Mouse (Mus musculus) heart, adult 2 months (tissue): ENCODE results near the gene Plagl1. TPM values are rescaled to one million over a fixed set of nuclear protein-coding genes. Genes with fewer than 3 reads are reported as not detected.

Experiments
- DNase-seq, 2 experiments: peaks; one replicate each; pipeline ENCODE4 v3.0.0; 2021
- H3K27ac ChIP-seq: fragments of 200-600 bp; 2 replicates; pipeline ENCODE4 v1.8.1; 2022
- H3K27me3 ChIP-seq: fragments of 200-500 bp; 2 replicates; pipeline ENCODE4 v1.6.1; 2012; ENCODE audit warnings: mild to moderate bottlenecking, low read length, inconsistent platforms, mixed read lengths; ENCODE audit not compliant: control insufficient read depth, insufficient read depth
- H3K36me3 ChIP-seq: fragments of 200-500 bp; 2 replicates; pipeline ENCODE4 v1.6.1; 2012; ENCODE audit warnings: low read length, inconsistent platforms; ENCODE audit not compliant: control insufficient read depth, insufficient read depth
- H3K4me1 ChIP-seq: fragments of 200-500 bp; 2 replicates; pipeline ENCODE4 v1.6.1; 2011; ENCODE audit warnings: low read length; ENCODE audit not compliant: control insufficient read depth, insufficient read depth
- H3K4me3 ChIP-seq: fragments of 200-600 bp; 2 replicates; pipeline ENCODE4 v1.8.1; 2022
- H3K79me2 ChIP-seq: fragments of 200-500 bp; replicated peaks from 2 replicates; pipeline ENCODE4 v1.6.1; 2012; ENCODE audit warnings: mild to moderate bottlenecking, inconsistent platforms, low read length, moderate library complexity, mixed read lengths; ENCODE audit not compliant: control insufficient read depth, insufficient read depth
- H3K9ac ChIP-seq: fragments of 200-500 bp; 2 replicates; pipeline ENCODE4 v1.6.1; 2012; ENCODE audit warnings: low read depth, mild to moderate bottlenecking, control low read depth, inconsistent platforms, low read length, mixed read lengths
- CTCF ChIP-seq: fragments of 200-600 bp; IDR thresholded peaks from 2 replicates; pipeline ENCODE4 v1.8.1; 2022; ENCODE audit warnings: antibody characterized with exemption, mild to moderate bottlenecking, moderate library complexity
- EP300 ChIP-seq: fragments of 200-500 bp; IDR thresholded peaks from 2 replicates; pipeline ENCODE4 v1.6.1; 2011; ENCODE audit warnings: low read depth, low read length, control low read depth; ENCODE audit not compliant: insufficient read depth
- POLR2A ChIP-seq: fragments of 200-500 bp; IDR thresholded peaks from 2 replicates; pipeline ENCODE4 v1.6.1; 2011; ENCODE audit warnings: mild to moderate bottlenecking, low read depth, low read length, control low read depth; ENCODE audit not compliant: insufficient read depth
- WGBS: fragments of 180-500 bp; shearing (Covaris S2); methylation state at CpG from one replicate; pipeline ENCODE4 v1.1.7; 2018; 5-methylcytosine and 5-hydroxymethylcytosine counted together
- intact Hi-C: fragments of 180-260 bp; cut with DNase I; formaldehyde crosslinking; loops from one replicate; pipeline ENCODE4 v1.15.1; 2025
- polyA plus RNA-seq: library from polyadenylated mRNA; depleted of rRNA; stranded (reverse); fragments of >200 nt; gene quantifications from 2 replicates; pipeline ENCODE4 v1.2.3, GENCODE M21; 2012; rRNA removed
- total RNA-seq, 2 experiments: library from RNA; stranded (reverse); gene quantifications; 2 replicates each; pipeline ENCODE4 v1.2.3; 2021

Plagl1 gene
- total and polyA plus RNA-seq, 3 experiments = 7.8 to 11.3 (median 8.6) TPM

- Histone ChIP-seq H3K79me2 (no peaks in the 10 kb centered on the region), H3K9ac (no peak overlapping the region), H3K27ac (no peak overlapping the region), H3K36me3 (no peaks in the 10 kb centered on the region), H3K27me3 (no peaks in the 10 kb centered on the region), H3K4me1 (no peaks in the 10 kb centered on the region), H3K4me3 (no peak overlapping the region)
- intact Hi-C loops = no loop called here
- TF ChIP-seq EP300 (no peak), POLR2A (no peak), CTCF (no peak)
- WGBS = 64% methylated on average over 2 of the region's 2 CpGs
- DNase-seq = no peak
These were observed 111.2 kb downstream of the Plagl1 start for GRCm38 (mm10) chr10:13171461-13171860.

- 42% methylated on average over 10 of the region's 10 CpGs for WGBS
- Histone ChIP-seq H3K4me3 (no peak overlapping the region), H3K79me2 (no peaks in the 10 kb centered on the region), H3K9ac (no peak overlapping the region), H3K27me3 (no peaks in the 10 kb centered on the region), H3K27ac (no peak overlapping the region), H3K4me1 (no peaks in the 10 kb centered on the region), H3K36me3 (no peaks in the 10 kb centered on the region)
- no peak for TF ChIP-seq EP300
- TF ChIP-seq POLR2A = no peak
- no peak for TF ChIP-seq CTCF
- DNase-seq = peak in 1 of 2 experiments; percentile 9
- intact Hi-C loops = no loop called here
These were observed 112.5 kb downstream of the Plagl1 start for GRCm38 (mm10) chr10:13172798-13173221.

GRCm38 (mm10) chr10:13175866-13176265, 115.6 kb downstream of the Plagl1 start:
- H3K4me1 ChIP-seq = no peaks in the 10 kb centered on the region
- no peaks in the 10 kb centered on the region for H3K79me2 ChIP-seq
- intact Hi-C loops = loop anchor here (5.0 kb wide), 1 partner anchor 89 kb away; no protein-coding TSS in a partner anchor
- peaks cover 4% of the 10 kb centered on the region for H3K36me3 ChIP-seq
- no peak for TF ChIP-seq EP300
- TF ChIP-seq CTCF = no peak
- TF ChIP-seq POLR2A = no peak
- no peaks in the 10 kb centered on the region for H3K27me3 ChIP-seq
- no peak overlapping the region for H3K4me3 ChIP-seq
- no peak for DNase-seq
- no peak overlapping the region for H3K27ac ChIP-seq
- no peak overlapping the region for H3K9ac ChIP-seq
- WGBS = 88% methylated on average over 7 of the region's 7 CpGs

- intact Hi-C loops = loop anchor here (5.0 kb wide), 1 partner anchor 91 kb away; no protein-coding TSS in a partner anchor
- 63% methylated on average over 7 of the region's 7 CpGs for WGBS
- H3K4me3 ChIP-seq = no peak within 1 kb of the TSS
- no peak within 1 kb of the TSS for H3K27ac ChIP-seq
- no peaks in the 10 kb centered on the region for H3K4me1 ChIP-seq
- H3K27me3 ChIP-seq = no peaks in the 10 kb centered on the region
- no peak for DNase-seq
- H3K9ac ChIP-seq = no peak within 1 kb of the TSS
- TF ChIP-seq CTCF (no peak), EP300 (no peak)
- H3K36me3 ChIP-seq = peaks cover 4% of the 10 kb centered on the region
- H3K79me2 ChIP-seq = no peaks in the 10 kb centered on the region
These were observed 117.8 kb downstream of the Plagl1 start, which contains the start of gene Zc2hc1b for GRCm38 (mm10) chr10:13177973-13178624. TSS of gene Zc2hc1b (minus strand) at chr10:13178023.

GRCm38 (mm10) chr10:13180211-13180610, 119.9 kb downstream of the Plagl1 start:
- H3K79me2 ChIP-seq = no peaks in the 10 kb centered on the region
- DNase-seq = no peak
- no peaks in the 10 kb centered on the region for H3K27me3 ChIP-seq
- no peak overlapping the region for H3K9ac ChIP-seq
- TF ChIP-seq EP300 (no peak), CTCF (no peak), POLR2A (no peak)
- H3K27ac ChIP-seq = no peak overlapping the region
- H3K4me1 ChIP-seq = no peaks in the 10 kb centered on the region; the same call in 1 of the 2 replicates
- intact Hi-C loops = no loop called here
- no peak overlapping the region for H3K4me3 ChIP-seq
- 78% methylated on average over 7 of the region's 7 CpGs for WGBS
- peaks cover 7% of the 10 kb centered on the region for H3K36me3 ChIP-seq

Other genes starting within 250 kb of the Plagl1 start
- 10 to 100 TPM; 61.8 to 68.1 TPM for gene Utrn, start 191.1 kb upstream of the Plagl1 start, total RNA-seq
- 18.8 and 33.4 TPM in 2 replicates for gene Utrn, start 191.1 kb upstream of the Plagl1 start, polyA plus RNA-seq
- 1 to 10 TPM; 2.7 to 4.0 TPM for gene Stx11, start 96.2 kb upstream of the Plagl1 start, total RNA-seq
- 1.7 and 2.2 TPM in 2 replicates for gene Stx11, start 96.2 kb upstream of the Plagl1 start, polyA plus RNA-seq
- 1 to 10 TPM; 6.6 to 7.4 TPM for gene Sf3b5, start 55.2 kb upstream of the Plagl1 start, total RNA-seq
- 9.9 and 14.8 TPM in 2 replicates for gene Sf3b5, start 55.2 kb upstream of the Plagl1 start, polyA plus RNA-seq
- gene Zc2hc1b, start 117.5 kb downstream of the Plagl1 start, total RNA-seq = not detected
- not detected in 2 replicates for gene Zc2hc1b, start 117.5 kb downstream of the Plagl1 start, polyA plus RNA-seq
- gene Ltv1, start 132.7 kb downstream of the Plagl1 start, total RNA-seq = 10 to 100 TPM; 22.8 to 22.9 TPM
- gene Ltv1, start 132.7 kb downstream of the Plagl1 start, polyA plus RNA-seq = 11.5 and 16.8 TPM in 2 replicates